Mouse (Mus musculus): ENCODE data around the gene Map7d1.

Map7d1 gene

GRCm38 (mm10) chr4:126262119-126262807, 6.1 kb upstream of the Map7d1 start, which contains the start of gene Trappc3:
Gene Trappc3 (plus strand): TSS chr4:126262325.
- DNase-seq, result peak; percentile 100

GRCm38 (mm10) chr4:126261675-126262074, 5.5 kb upstream of the Map7d1 start:
- no peak for DNase-seq

- no peak for DNase-seq
Measured at GRCm38 (mm10) chr4:126261266-126261665, 5.1 kb upstream of the Map7d1 start.

- peak; percentile 55 for DNase-seq
Measured at GRCm38 (mm10) chr4:126260520-126261201, 4.5 kb upstream of the Map7d1 start.

- DNase-seq, result peak; percentile 77
Measured at GRCm38 (mm10) chr4:126259523-126260160, 3.5 kb upstream of the Map7d1 start.

- no peak for DNase-seq
Measured at GRCm38 (mm10) chr4:126259063-126259462, 2.9 kb upstream of the Map7d1 start.

- peak; percentile 64 for DNase-seq
Measured at GRCm38 (mm10) chr4:126256967-126257881, 1.1 kb upstream of the Map7d1 start.

GRCm38 (mm10) chr4:126255113-126256001, 786 bp downstream of the Map7d1 start:
- DNase-seq, result no peak

- DNase-seq, result no peak
Measured at GRCm38 (mm10) chr4:126254315-126255112, 1.6 kb downstream of the Map7d1 start.

GRCm38 (mm10) chr4:126253637-126254272, 2.4 kb downstream of the Map7d1 start:
- no peak for DNase-seq

- DNase-seq, result no peak
Measured at GRCm38 (mm10) chr4:126252411-126253237, 3.5 kb downstream of the Map7d1 start.

GRCm38 (mm10) chr4:126251655-126252254, 4.4 kb downstream of the Map7d1 start:
- peak; percentile 45 for DNase-seq

- no peak for DNase-seq
Measured at GRCm38 (mm10) chr4:126250659-126251058, 5.5 kb downstream of the Map7d1 start.

- no peak for DNase-seq
Measured at GRCm38 (mm10) chr4:126248261-126248868, 7.8 kb downstream of the Map7d1 start.

- DNase-seq, result no peak
Measured at GRCm38 (mm10) chr4:126246202-126246889, 9.8 kb downstream of the Map7d1 start.

GRCm38 (mm10) chr4:126242510-126242909, 13.6 kb downstream of the Map7d1 start:
- no peak for DNase-seq

GRCm38 (mm10) chr4:126241956-126242355, 14.2 kb downstream of the Map7d1 start:
- no peak for DNase-seq
